Mouse (Mus musculus): ENCODE measurements at regions not wholly inside any gene's neighbourhood (a gene's known extent, or its start where the extent isn't known, plus 50 kb on each side); places are given as distances from the start of the nearest gene placed in this dataset.
"Not testable (repeated sequence)": the region's sequence is repeated elsewhere in the genome, so short reads cannot be mapped to it uniquely, and the experiment has no call there.

- H3K27me3 ChIP-seq = no peaks in the 10 kb centered on the region
- ChIA-PET CTCF (no interaction called here), POLR2A (no interaction called here)
- in situ Hi-C loops (cut with MboI; ENCODE audit: low pct_unique_long_range_greater_than_20kb) = no loop called here
- DNase-seq (ENCODE audit: low read depth, low spot score) (no peak), ATAC-seq (no peak)
- TF ChIP-seq CTCF (IDR thresholded peaks at IDR 0.05) = no peak
Observed at GRCm38 (mm10) chr10:111354607-111355006, 56.1 kb downstream of the Bbs10 start.

DNA sequence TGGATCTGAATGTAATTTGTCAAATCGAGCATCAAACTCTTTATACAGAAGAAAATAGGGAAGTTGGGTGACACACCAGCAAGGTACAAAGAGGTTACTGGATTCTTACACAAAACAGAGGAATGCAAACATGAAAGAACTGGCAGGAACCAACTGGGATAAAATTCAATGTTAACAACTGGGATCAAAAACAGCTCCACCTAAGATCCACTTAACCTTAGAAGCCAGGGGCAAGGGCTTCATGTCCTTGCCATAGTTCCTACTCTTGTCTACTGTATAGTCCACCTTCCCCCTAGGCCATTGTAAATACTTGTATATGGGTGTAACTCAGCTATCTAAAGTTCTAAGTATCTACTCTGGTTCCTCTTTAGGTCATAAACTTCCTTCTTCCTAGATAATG lies 59.9 kb downstream of the Bbs10 start:
- H3K27me3 ChIP-seq; DNase-seq (ENCODE audit: low read depth, low spot score); in situ Hi-C loops (cut with MboI; ENCODE audit: low pct_unique_long_range_greater_than_20kb); CTCF ChIA-PET; ATAC-seq; POLR2A ChIA-PET: not testable (repeated sequence)

DNA sequence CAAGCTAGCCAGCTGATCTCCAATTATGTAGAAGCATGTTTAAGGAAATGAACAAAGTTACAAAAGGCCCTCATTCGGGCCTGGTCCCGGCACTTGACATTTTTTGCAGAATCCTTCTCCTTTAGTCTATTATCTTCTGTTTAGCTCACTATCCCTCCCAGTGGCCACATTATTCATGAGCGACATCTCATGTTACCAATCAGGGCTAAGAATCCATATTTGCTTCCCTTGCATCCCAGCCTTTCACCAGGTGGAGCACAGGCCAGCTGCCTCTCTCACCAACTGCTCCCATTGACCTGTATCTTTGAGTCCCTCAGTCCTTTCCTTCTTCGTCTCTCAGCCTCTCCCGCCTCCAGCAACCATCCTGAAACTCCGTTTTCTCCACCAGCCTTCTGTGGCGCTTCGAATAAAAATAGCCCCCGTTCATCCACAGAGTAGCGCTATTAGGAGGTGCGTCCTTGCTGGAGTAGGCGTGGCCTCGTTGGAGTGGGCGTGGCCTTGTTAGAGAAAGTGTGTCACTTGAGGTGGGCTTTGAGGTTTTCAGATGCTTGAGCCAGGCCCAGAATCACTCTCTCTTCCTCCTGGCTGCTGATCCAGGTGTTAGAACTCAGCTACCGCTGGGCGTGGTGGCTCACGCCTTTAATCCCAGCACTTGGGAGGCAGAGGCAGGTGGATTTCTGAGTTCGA lies 63.4 kb downstream of the Bbs10 start:
- in situ Hi-C loops (cut with MboI; ENCODE audit: low pct_unique_long_range_greater_than_20kb) = no loop called here
- H3K27me3 ChIP-seq = no peaks in the 10 kb centered on the region
- CTCF ChIA-PET = no interaction called here
- DNase-seq (ENCODE audit: low read depth, low spot score) = no peak
- POLR2A ChIA-PET = interaction anchor here (0.7 kb wide), 1 partner anchor 695 kb away, joined by 3 read pairs; no protein-coding TSS in a partner anchor
- no peak for TF ChIP-seq CTCF (IDR thresholded peaks at IDR 0.05)
- ATAC-seq = no peak

GRCm38 (mm10) chr10:111363729-111364617 lies 65.5 kb downstream of the Bbs10 start:
- ATAC-seq (no peak), DNase-seq (ENCODE audit: low read depth, low spot score) (peak; percentile 13)
- in situ Hi-C loops (cut with MboI; ENCODE audit: low pct_unique_long_range_greater_than_20kb) = no loop called here
- CTCF ChIA-PET = interaction anchor here (1.6 kb wide), 1 partner anchor 22 kb away, joined by 3 read pairs; no protein-coding TSS in a partner anchor
- H3K27me3 ChIP-seq = no peaks in the 10 kb centered on the region
- TF ChIP-seq CTCF (IDR thresholded peaks at IDR 0.05) = no peak
- POLR2A ChIA-PET = no interaction called here

- ChIA-PET POLR2A (no interaction called here), CTCF (no interaction called here)
- in situ Hi-C loops (cut with MboI; ENCODE audit: low pct_unique_long_range_greater_than_20kb) = no loop called here
- H3K27me3 ChIP-seq = no peaks in the 10 kb centered on the region
- TF ChIP-seq CTCF (IDR thresholded peaks at IDR 0.05) = no peak
- ATAC-seq = peak; percentile 86
- DNase-seq (ENCODE audit: low read depth, low spot score) = peak; percentile 47
Observed at GRCm38 (mm10) chr10:111365011-111365410, 66.5 kb downstream of the Bbs10 start.

- ATAC-seq; in situ Hi-C loops (cut with MboI; ENCODE audit: low pct_unique_long_range_greater_than_20kb); CTCF ChIA-PET; DNase-seq (ENCODE audit: low read depth, low spot score); H3K27me3 ChIP-seq; POLR2A ChIA-PET: not testable (repeated sequence)
Observed at GRCm38 (mm10) chr10:111369046-111369445, 70.6 kb downstream of the Bbs10 start.

DNA sequence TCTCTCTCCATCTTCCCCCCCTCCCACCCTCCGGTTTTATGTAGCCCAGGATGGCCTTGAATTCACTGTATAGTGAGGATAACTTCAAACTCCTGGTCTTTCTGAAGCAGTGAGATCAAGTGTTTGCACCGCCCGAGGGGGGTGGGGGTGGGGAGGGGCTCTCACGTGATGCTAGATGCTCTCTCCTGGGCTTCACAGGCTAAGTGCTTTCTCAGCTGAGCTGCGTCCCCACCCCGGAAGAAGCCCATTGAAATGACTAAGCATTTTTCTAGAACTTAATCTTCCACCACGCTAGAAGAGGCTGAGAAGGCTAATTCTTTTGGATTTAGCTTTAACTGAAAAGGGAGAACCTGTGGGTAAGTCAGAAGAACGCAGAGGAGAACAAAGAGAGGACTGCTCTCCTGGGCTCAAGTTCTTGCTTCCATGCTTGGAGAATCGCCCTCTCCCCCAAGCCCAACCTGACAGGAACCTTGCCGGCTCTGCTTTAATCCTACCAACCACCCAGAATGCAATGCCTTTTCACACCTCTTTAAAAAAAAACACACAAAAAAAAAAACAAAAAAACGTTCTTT lies 79.7 kb downstream of the Bbs10 start:
- in situ Hi-C loops (cut with MboI; ENCODE audit: low pct_unique_long_range_greater_than_20kb) = no loop called here

GRCm38 (mm10) chr10:111381689-111382088 lies 83.2 kb downstream of the Bbs10 start:
- TF ChIP-seq CTCF (IDR thresholded peaks at IDR 0.05) = no peak
- in situ Hi-C loops (cut with MboI; ENCODE audit: low pct_unique_long_range_greater_than_20kb) = no loop called here
- CTCF ChIA-PET = interaction anchor here (1.3 kb wide), 1 partner anchor 14 kb away, joined by 4 read pairs; no protein-coding TSS in a partner anchor
- H3K27me3 ChIP-seq = no peaks in the 10 kb centered on the region
- DNase-seq (ENCODE audit: low read depth, low spot score) (no peak), ATAC-seq (no peak)
- POLR2A ChIA-PET = no interaction called here

More for the DNA sequence above, 79.7 kb downstream of the Bbs10 start:
- ATAC-seq (no peak), DNase-seq (ENCODE audit: low read depth, low spot score) (no peak)
- ChIA-PET CTCF (no interaction called here), POLR2A (interaction anchor here (0.6 kb wide), 1 partner anchor 213 kb away, joined by 3 read pairs; no protein-coding TSS in a partner anchor)
- TF ChIP-seq CTCF (IDR thresholded peaks at IDR 0.05) = no peak
- H3K27me3 ChIP-seq = no peaks in the 10 kb centered on the region

DNA sequence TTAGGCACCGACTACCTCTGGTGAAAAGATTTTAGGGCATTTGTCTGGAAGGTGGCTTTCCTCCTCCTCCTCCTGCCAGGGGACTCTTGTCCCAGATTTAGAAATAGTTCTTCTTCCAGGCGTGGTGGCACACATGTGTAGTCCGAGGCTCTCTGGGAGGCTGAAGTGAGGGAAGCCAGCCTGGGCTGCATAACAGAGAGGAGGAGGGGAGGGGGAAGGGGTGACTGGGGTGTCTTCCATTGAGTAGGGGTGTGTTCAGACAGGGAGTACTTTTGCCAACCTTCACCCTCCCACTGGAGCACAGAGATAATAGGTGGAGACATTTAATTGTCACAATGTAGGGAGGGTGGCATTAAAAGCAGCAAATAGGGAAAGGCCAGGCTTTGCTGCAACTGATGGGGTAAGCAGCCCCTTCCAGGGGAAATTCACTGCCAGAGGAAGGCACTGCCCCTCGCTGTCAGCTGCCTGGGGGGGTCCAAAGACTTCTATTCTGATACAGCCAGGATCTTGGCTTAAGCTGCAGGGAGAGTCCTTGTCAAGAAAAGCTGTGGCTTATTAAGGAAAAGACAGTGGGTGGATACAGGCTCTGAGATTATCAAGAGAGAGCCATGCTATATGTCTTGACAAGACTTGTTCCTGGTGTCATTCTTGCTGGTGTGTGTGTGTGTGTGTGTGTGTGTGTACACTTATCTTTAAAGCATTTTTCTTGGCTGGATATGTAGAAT lies 83.9 kb downstream of the Bbs10 start:
- ATAC-seq (no peak), DNase-seq (ENCODE audit: low read depth, low spot score) (no peak)
- ChIA-PET POLR2A (interaction anchor here (0.6 to 0.7 kb wide), 3 partner anchors 336 to 888 kb away, joined by 3 to 4 read pairs (median 4); no protein-coding TSS in a partner anchor), CTCF (no interaction called here)
- H3K27me3 ChIP-seq = no peaks in the 10 kb centered on the region
- TF ChIP-seq CTCF (IDR thresholded peaks at IDR 0.05) = no peak
- in situ Hi-C loops (cut with MboI; ENCODE audit: low pct_unique_long_range_greater_than_20kb) = no loop called here

DNA sequence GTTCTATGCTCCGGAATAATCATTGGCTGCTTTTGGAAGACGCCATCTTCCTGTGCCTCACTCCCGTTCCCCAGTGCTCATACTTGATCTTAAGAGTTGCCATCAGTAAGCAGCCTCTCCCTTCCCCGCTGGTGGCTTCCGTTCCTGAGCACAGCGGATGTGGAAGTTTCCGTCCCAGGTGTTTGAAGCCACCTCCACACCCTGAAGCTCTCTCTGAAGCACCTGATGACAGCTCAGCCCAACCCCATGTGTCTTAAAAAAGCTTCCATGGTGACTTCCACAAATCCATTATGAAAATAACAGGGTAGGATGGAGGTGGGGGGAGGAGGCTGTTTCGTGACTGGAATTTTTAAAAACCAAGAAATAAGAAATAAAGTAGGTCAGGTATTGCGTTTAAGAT lies 87.1 kb downstream of the Bbs10 start:
- no peak for DNase-seq (ENCODE audit: low read depth, low spot score)
- in situ Hi-C loops (cut with MboI; ENCODE audit: low pct_unique_long_range_greater_than_20kb) = no loop called here
- CTCF ChIA-PET = interaction anchor here (0.9 kb wide), 1 partner anchor 22 kb away, joined by 3 read pairs; no protein-coding TSS in a partner anchor
- ATAC-seq = no peak
- POLR2A ChIA-PET = no interaction called here
- H3K27me3 ChIP-seq = no peaks in the 10 kb centered on the region
- TF ChIP-seq CTCF (IDR thresholded peaks at IDR 0.05) = no peak

All from Patski (cell line).